Mouse (Mus musculus): ENCODE data around the gene Aspscr1. TPM values are rescaled to one million over a fixed set of nuclear protein-coding genes. Genes with fewer than 3 reads are reported as not detected.
A peak's percentile ranks its signal among the peaks of the same experiment; 100 is the strongest.

Gene Aspscr1
- total and polyA plus RNA-seq, 3 experiments = 39.2 to 248 (median 57.0) TPM

DNA sequence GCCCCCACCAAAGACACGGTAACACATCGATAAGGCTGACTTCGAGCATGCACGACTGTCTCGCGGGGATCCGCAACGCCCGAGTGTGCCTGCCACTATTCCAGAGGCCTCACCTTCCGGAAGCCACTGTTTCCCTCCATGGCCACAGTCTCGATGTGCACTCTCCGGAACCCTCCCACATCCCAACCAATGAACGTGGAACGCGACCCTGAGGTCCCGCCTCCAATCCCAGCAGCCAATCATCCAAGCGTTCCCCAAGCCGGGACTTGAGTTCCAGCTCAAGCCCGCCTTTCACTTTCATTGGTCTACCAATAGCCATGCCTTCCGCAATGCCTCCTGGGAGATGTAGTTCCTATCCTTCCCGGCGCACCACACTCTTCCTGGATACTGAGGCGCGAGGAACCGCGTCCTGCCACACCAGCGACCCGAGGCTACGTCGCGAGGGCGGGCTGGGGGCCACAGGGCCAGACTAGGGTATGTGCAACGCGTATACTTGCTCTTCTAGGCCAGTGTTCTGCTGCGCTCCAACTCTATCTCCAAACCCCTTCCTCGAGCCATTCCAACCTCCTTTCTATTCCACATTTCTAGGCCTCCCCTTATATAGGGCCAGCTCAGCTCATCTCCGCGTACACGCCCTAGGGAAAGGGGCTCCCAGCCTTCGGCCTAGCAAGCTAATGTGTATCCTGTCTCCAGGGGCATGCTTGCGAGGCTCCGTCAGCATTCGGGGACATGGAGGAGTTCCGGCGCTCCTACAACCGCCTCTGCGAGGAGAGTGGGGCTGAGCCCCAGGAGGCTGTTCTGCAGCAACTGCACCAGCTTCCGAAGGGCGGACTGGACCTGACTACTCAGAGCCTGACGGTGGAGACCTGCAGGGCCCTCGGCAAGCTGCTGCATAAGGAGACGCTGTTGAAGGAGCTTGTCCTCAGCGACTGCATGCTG, 41.1 kb downstream of the Aspscr1 start, which contains the start of the genes Cenpx and Lrrc45:
TSS of gene Cenpx (minus strand) at position 159 of the 939 bp plus-strand sequence.
TSS of gene Lrrc45 (plus strand) at position 346 of the 939 bp plus-strand sequence.
- peak within 1 kb of the TSS; percentile 81 for H3K4me3 ChIP-seq (ENCODE audit: low read depth, low read length)
- TF ChIP-seq GATA2 (IDR thresholded peaks at IDR 0.05; ENCODE audit: borderline replicate concordance, low read depth, low read length) = no peak
- TF ChIP-seq GATA1 (IDR thresholded peaks at IDR 0.05; ENCODE audit: borderline replicate concordance, low read length) = no peak
- TF ChIP-seq CTCF (IDR thresholded peaks at IDR 0.05; ENCODE audit: low read depth, low read length) = no peak
- TF ChIP-seq POLR2AphosphoS5 (IDR thresholded peaks at IDR 0.05; ENCODE audit: insufficient replicate concordance, low read depth, low read length) = no peak
- no peak for TF ChIP-seq TAL1 (conservative IDR thresholded peaks at IDR 0.05; ENCODE audit: low read depth, low read length)
- H3K4me1 ChIP-seq (ENCODE audit: insufficient read depth, low read depth, low read length) = peaks cover 59% of the 10 kb centered on the region
- no peaks in the 10 kb centered on the region for H3K27me3 ChIP-seq (ENCODE audit: insufficient read depth, low read length)
- peak; percentile 100 for DNase-seq (ENCODE audit: low spot score)
- H3K9me3 ChIP-seq (replicated peaks) = no peaks in the 10 kb centered on the region
- ATAC-seq (ENCODE audit: extremely low read depth, insufficient number of reproducible peaks, low FRiP score, poor library complexity, severe bottlenecking) = peak; percentile 99
- peaks cover 83% of the 10 kb centered on the region for H3K36me3 ChIP-seq (replicated peaks)

DNA sequence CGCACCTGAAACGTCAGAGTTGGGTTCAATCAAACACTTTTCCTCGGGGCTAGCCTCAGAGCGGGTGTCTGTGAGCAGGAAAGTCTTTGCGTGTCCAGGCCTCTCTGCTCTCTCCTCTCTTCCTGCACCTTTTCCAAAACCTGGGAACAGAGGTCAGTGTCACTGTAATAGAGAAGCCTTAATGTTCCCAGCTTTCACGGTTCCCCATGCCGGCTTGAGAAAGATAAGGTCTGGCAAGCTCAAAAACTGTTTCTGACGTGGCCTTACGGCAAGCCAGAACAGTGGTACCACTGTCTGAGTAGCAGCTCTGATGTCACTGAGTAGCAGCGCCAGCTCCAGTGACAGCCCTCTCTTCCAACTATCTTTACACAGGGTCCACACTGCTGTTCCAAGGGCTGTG, 41.8 kb downstream of the Aspscr1 start:
- DNase-seq (ENCODE audit: low spot score) (no peak), ATAC-seq (ENCODE audit: extremely low read depth, insufficient number of reproducible peaks, low FRiP score, poor library complexity, severe bottlenecking) (no peak)
- TF ChIP-seq CTCF (IDR thresholded peaks at IDR 0.05; ENCODE audit: low read depth, low read length) = no peak
- no peak for TF ChIP-seq TAL1 (conservative IDR thresholded peaks at IDR 0.05; ENCODE audit: low read depth, low read length)
- no peak for TF ChIP-seq POLR2AphosphoS5 (IDR thresholded peaks at IDR 0.05; ENCODE audit: insufficient replicate concordance, low read depth, low read length)
- no peak for TF ChIP-seq GATA2 (IDR thresholded peaks at IDR 0.05; ENCODE audit: borderline replicate concordance, low read depth, low read length)
- no peak for TF ChIP-seq GATA1 (IDR thresholded peaks at IDR 0.05; ENCODE audit: borderline replicate concordance, low read length)
- no peaks in the 10 kb centered on the region for H3K9me3 ChIP-seq (replicated peaks)
- H3K4me3 ChIP-seq (ENCODE audit: low read depth, low read length) = peak overlapping the region; percentile 81
- no peaks in the 10 kb centered on the region for H3K27me3 ChIP-seq (ENCODE audit: insufficient read depth, low read length)
- peaks cover 83% of the 10 kb centered on the region for H3K36me3 ChIP-seq (replicated peaks)
- H3K4me1 ChIP-seq (ENCODE audit: insufficient read depth, low read depth, low read length) = peaks cover 58% of the 10 kb centered on the region

DNA sequence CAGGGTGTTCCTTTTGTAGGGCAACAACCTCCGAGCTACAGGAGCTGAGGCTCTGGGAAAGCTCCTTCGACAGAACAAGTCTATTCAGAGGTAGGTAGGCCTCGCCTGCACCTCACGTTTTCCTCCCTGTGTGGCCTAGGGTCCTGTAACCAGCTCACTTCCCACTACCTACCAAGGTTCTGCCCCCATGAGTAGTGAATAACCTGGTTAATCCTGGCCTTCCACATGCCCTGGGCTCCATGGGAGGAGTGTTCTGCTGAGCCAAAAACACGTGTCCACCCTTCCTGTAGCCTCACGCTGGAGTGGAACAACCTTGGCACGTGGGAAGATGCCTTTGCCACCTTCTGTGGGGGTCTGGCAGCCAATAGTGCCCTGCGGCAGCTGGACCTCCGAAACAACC, 42.4 kb downstream of the Aspscr1 start:
- Histone ChIP-seq H3K4me3 (ENCODE audit: low read depth, low read length) (no peak overlapping the region; the same call in 1 of the 2 replicates), H3K4me1 (ENCODE audit: insufficient read depth, low read depth, low read length) (peaks cover 53% of the 10 kb centered on the region), H3K36me3 (replicated peaks) (peaks cover 83% of the 10 kb centered on the region), H3K9me3 (replicated peaks) (no peaks in the 10 kb centered on the region), H3K27me3 (ENCODE audit: insufficient read depth, low read length) (no peaks in the 10 kb centered on the region; the same call in 1 of the 2 replicates)
- no peak for DNase-seq (ENCODE audit: low spot score)
- TF ChIP-seq TAL1 (conservative IDR thresholded peaks at IDR 0.05; ENCODE audit: low read depth, low read length) = no peak
- TF ChIP-seq POLR2AphosphoS5 (IDR thresholded peaks at IDR 0.05; ENCODE audit: insufficient replicate concordance, low read depth, low read length) = no peak
- TF ChIP-seq GATA2 (IDR thresholded peaks at IDR 0.05; ENCODE audit: borderline replicate concordance, low read depth, low read length) = no peak
- TF ChIP-seq CTCF (IDR thresholded peaks at IDR 0.05; ENCODE audit: low read depth, low read length) = no peak
- TF ChIP-seq GATA1 (IDR thresholded peaks at IDR 0.05; ENCODE audit: borderline replicate concordance, low read length) = no peak
- no peak for ATAC-seq (ENCODE audit: extremely low read depth, insufficient number of reproducible peaks, low FRiP score, poor library complexity, severe bottlenecking)

DNA sequence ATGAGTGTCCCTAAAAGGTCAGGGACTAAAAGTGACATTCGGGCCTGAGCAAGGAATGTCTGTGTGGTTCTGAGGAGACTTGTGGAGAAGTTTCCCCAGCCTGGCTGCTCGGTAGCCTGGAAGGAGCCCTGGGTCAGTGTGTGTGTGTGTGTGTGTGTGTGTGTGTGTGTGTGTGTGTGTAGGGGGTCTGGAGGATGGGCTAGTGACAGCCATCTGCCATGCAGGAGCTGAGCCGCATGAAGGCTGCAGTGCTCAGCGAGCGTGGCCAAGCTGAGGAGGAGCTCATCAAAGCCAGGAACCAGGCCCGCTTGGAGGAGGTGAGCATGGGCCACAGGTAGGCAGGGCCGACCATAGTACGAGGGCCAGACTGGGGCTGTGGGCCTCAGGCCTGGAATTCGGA, 46.5 kb downstream of the Aspscr1 start:
- TF ChIP-seq GATA2 (IDR thresholded peaks at IDR 0.05; ENCODE audit: borderline replicate concordance, low read depth, low read length) (no peak), GATA1 (IDR thresholded peaks at IDR 0.05; ENCODE audit: borderline replicate concordance, low read length) (no peak), CTCF (IDR thresholded peaks at IDR 0.05; ENCODE audit: low read depth, low read length) (no peak), TAL1 (conservative IDR thresholded peaks at IDR 0.05; ENCODE audit: low read depth, low read length) (no peak), POLR2AphosphoS5 (IDR thresholded peaks at IDR 0.05; ENCODE audit: insufficient replicate concordance, low read depth, low read length) (no peak)
- Histone ChIP-seq H3K9me3 (replicated peaks) (no peaks in the 10 kb centered on the region), H3K4me1 (ENCODE audit: insufficient read depth, low read depth, low read length) (peaks cover 37% of the 10 kb centered on the region), H3K27me3 (ENCODE audit: insufficient read depth, low read length) (peaks cover 20% of the 10 kb centered on the region), H3K36me3 (replicated peaks) (peaks cover 77% of the 10 kb centered on the region), H3K4me3 (ENCODE audit: low read depth, low read length) (no peak overlapping the region)
- ATAC-seq (ENCODE audit: extremely low read depth, insufficient number of reproducible peaks, low FRiP score, poor library complexity, severe bottlenecking) = no peak
- DNase-seq (ENCODE audit: low spot score) = no peak

DNA sequence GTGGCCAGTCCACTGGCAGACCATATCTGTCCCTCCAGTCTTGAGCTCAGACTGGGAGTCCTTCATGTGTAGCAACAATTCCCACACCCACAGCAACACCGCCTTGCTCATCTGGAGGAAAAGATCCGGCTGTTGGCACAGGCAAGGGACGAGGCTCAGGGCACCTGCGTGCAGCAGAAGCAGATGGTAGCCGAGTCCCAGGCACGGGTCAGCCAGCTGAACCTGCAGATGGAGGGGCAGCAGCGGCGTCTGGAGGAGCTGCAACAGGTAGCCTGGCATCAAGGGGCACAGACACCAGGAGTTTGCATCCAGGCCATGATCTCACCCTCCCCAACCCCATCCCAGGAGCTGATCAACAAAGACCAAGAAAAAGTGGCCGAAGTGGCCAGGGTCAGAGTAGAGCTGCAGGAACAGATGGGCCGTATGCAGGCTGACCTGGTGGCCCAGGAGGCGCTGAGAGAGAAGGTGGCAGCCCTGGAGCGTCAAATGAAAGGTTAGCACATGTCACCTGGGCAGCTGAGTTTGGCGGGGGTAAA, 47.1 kb downstream of the Aspscr1 start:
- peaks cover 74% of the 10 kb centered on the region for H3K36me3 ChIP-seq (replicated peaks)

DNA sequence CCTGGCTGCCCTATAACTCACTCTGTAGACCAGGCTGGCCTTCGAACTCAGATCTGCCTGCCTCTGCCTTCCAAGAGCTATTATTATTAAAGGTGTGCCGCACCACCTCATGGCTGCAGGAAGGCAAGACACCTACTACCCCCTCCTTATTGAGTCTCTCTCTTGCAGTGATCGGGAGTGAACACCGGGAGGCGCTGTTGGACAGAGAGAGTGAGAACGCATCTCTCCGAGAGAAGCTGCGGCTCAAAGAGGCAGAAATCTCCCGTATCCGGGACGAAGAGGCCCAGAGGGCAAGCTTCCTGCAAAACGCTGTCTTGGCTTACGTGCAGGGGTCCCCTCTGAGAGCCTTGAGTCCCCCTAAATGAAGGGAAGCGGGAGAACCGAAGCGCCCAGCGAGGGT, 47.7 kb downstream of the Aspscr1 start:
- Histone ChIP-seq H3K4me1 (ENCODE audit: insufficient read depth, low read depth, low read length) (peaks cover 25% of the 10 kb centered on the region), H3K36me3 (replicated peaks) (peaks cover 74% of the 10 kb centered on the region), H3K9me3 (replicated peaks) (no peaks in the 10 kb centered on the region), H3K27me3 (ENCODE audit: insufficient read depth, low read length) (peaks cover 23% of the 10 kb centered on the region), H3K4me3 (ENCODE audit: low read depth, low read length) (no peak overlapping the region)
- peak; percentile 61 for DNase-seq (ENCODE audit: low spot score)
- TF ChIP-seq CTCF (IDR thresholded peaks at IDR 0.05; ENCODE audit: low read depth, low read length) (peak; percentile 59), GATA1 (IDR thresholded peaks at IDR 0.05; ENCODE audit: borderline replicate concordance, low read length) (no peak)
- no peak; the same call in 1 of the 2 replicates for ATAC-seq (ENCODE audit: extremely low read depth, insufficient number of reproducible peaks, low FRiP score, poor library complexity, severe bottlenecking)

More for the DNA sequence above, 47.1 kb downstream of the Aspscr1 start:
- TF ChIP-seq POLR2AphosphoS5 (IDR thresholded peaks at IDR 0.05; ENCODE audit: insufficient replicate concordance, low read depth, low read length) = no peak
- TF ChIP-seq GATA2 (IDR thresholded peaks at IDR 0.05; ENCODE audit: borderline replicate concordance, low read depth, low read length) = no peak
- TF ChIP-seq GATA1 (IDR thresholded peaks at IDR 0.05; ENCODE audit: borderline replicate concordance, low read length) = no peak
- TF ChIP-seq CTCF (IDR thresholded peaks at IDR 0.05; ENCODE audit: low read depth, low read length) = no peak
- no peak for TF ChIP-seq TAL1 (conservative IDR thresholded peaks at IDR 0.05; ENCODE audit: low read depth, low read length)
- H3K4me1 ChIP-seq (ENCODE audit: insufficient read depth, low read depth, low read length) = peaks cover 30% of the 10 kb centered on the region
- DNase-seq (ENCODE audit: low spot score) = no peak
- no peak for ATAC-seq (ENCODE audit: extremely low read depth, insufficient number of reproducible peaks, low FRiP score, poor library complexity, severe bottlenecking)
- no peaks in the 10 kb centered on the region for H3K9me3 ChIP-seq (replicated peaks)
- no peak overlapping the region for H3K4me3 ChIP-seq (ENCODE audit: low read depth, low read length)
- peaks cover 20% of the 10 kb centered on the region for H3K27me3 ChIP-seq (ENCODE audit: insufficient read depth, low read length)

Measured in G1E (cell line).